Mouse (Mus musculus): ENCODE data around the gene Tmem135.
A peak's percentile ranks its signal among the peaks of the same experiment; 100 is the strongest.

DNA sequence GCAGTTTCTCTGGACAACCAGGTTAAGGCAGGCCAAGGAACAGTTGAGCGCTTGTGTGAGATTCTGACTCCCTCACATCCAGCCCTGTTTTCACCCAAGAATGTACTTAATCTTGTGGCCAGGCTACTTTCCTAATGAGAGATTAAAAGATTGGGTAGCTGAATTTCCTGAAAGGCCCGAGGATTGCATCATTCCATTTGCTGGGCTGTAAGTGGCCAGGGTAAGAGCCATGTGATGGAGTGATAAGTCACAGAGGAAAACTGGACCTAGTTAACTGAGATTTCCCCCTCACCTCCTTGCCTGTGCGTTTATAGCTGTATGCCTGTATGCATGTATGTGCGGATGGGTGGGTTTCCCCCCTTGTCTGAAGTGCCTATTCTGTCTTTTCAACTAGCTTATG lies 12.0 kb upstream of the Tmem135 start:
- TF ChIP-seq CTCF (IDR thresholded peaks at IDR 0.05; ENCODE audit: borderline replicate concordance, insufficient read depth, low read length) (no peak), POLR2A (IDR thresholded peaks at IDR 0.05; ENCODE audit: low read depth, low read length) (peak; percentile 26; the same call in 1 of the 2 replicates)

Measured in embryonic fibroblast, embryonic 13.5 days (primary cell).